Mouse (Mus musculus): ENCODE measurements around the gene Olfr461. TPM values are rescaled to one million over a fixed set of nuclear protein-coding genes. Genes with fewer than 3 reads are reported as not detected.

Olfr461 gene
- polyA plus RNA-seq, 1 experiment from 2014 or later: 0.10 TPM

GRCm38 (mm10) chr6:40493229-40493628 lies 61.6 kb downstream of the Olfr461 start, which contains the start of gene Tas2r108:
Gene Tas2r108 (plus strand): TSS chr6:40493529.
- ChIA-PET POLR2A (no interaction called here), CTCF (interaction anchor here (1.6 kb wide), 1 partner anchor 10 kb away, joined by 3 read pairs; no protein-coding TSS in a partner anchor)
- in situ Hi-C loops (cut with MboI; ENCODE audit: low pct_unique_long_range_greater_than_20kb): no loop called here
- DNase-seq (ENCODE audit: low read depth, low spot score) (no peak), ATAC-seq (no peak)
- TF ChIP-seq CTCF (IDR thresholded peaks at IDR 0.05): no peak
- no peaks in the 10 kb centered on the region for H3K27me3 ChIP-seq

Other genes starting within 250 kb of the Olfr461 start
- gene Agk, start 229.9 kb downstream of the Olfr461 start, polyA plus RNA-seq (2021): 12.6 TPM
- 4.3 TPM for gene E330009J07Rik, start 118.9 kb downstream of the Olfr461 start, polyA plus RNA-seq (2021)
- gene Wee2, start 116.0 kb downstream of the Olfr461 start, polyA plus RNA-seq (2021): not detected
- 71.4 TPM for gene Ssbp1, start 83.7 kb downstream of the Olfr461 start, polyA plus RNA-seq (2021)
- gene Tas2r137, start 63.8 kb downstream of the Olfr461 start, polyA plus RNA-seq (2021): 0.05 TPM
- gene Tas2r108, start 61.5 kb downstream of the Olfr461 start, polyA plus RNA-seq (2021): 0.17 TPM
- not detected for gene Prss37, start 35.5 kb downstream of the Olfr461 start, polyA plus RNA-seq (2021)
- gene Olfr460, start 14.4 kb upstream of the Olfr461 start, polyA plus RNA-seq (2021): not detected
- gene Clec5a, start 30.8 kb upstream of the Olfr461 start, polyA plus RNA-seq (2021): not detected
- not detected for gene Tas2r138, start 58.3 kb upstream of the Olfr461 start, polyA plus RNA-seq (2021)
- not detected for gene Mgam, start 73.8 kb upstream of the Olfr461 start, polyA plus RNA-seq (2021)